Mouse (Mus musculus) thymus, adult 2 months (tissue): ENCODE measurements at regions not wholly inside any gene's neighbourhood (a gene's known extent, or its start where the extent isn't known, plus 50 kb on each side); places are given as distances from the start of the nearest gene placed in this dataset.

Source experiments
- CTCF ChIP-seq: fragments of 200-500 bp; IDR thresholded peaks from 2 replicates; pipeline ENCODE4 v1.5.1; 2012; ENCODE audit warnings: mild to moderate bottlenecking, control low read depth, low read length, moderate library complexity, borderline replicate concordance; ENCODE audit not compliant: control insufficient read depth, poor library complexity, insufficient read depth; ENCODE audit errors: extremely low read depth
- POLR2A ChIP-seq: fragments of 200-500 bp; IDR thresholded peaks from 2 replicates; pipeline ENCODE4 v1.6.1; 2012; ENCODE audit warnings: mild to moderate bottlenecking, low read length, control low read depth, moderate library complexity; ENCODE audit not compliant: control insufficient read depth, poor library complexity, insufficient read depth; ENCODE audit errors: extremely low read depth

GRCm38 (mm10) chr17:83115832-83116480, 99.1 kb upstream of the Pkdcc start:
- TF ChIP-seq POLR2A, result no peak
- no peak for TF ChIP-seq CTCF
